Mouse (Mus musculus) v-Abl transformed pro-B cells (cell line): ENCODE data around the gene Crkl.

Experiments
- in situ Hi-C, 2 experiments: fragments of 400-800 bp; cut with MboI; formaldehyde crosslinking; loops; one replicate each; pipeline ENCODE4 v1.15.1; 2025; ENCODE audit not compliant: unreplicated experiment in 2 of 2

The Crkl gene

DNA sequence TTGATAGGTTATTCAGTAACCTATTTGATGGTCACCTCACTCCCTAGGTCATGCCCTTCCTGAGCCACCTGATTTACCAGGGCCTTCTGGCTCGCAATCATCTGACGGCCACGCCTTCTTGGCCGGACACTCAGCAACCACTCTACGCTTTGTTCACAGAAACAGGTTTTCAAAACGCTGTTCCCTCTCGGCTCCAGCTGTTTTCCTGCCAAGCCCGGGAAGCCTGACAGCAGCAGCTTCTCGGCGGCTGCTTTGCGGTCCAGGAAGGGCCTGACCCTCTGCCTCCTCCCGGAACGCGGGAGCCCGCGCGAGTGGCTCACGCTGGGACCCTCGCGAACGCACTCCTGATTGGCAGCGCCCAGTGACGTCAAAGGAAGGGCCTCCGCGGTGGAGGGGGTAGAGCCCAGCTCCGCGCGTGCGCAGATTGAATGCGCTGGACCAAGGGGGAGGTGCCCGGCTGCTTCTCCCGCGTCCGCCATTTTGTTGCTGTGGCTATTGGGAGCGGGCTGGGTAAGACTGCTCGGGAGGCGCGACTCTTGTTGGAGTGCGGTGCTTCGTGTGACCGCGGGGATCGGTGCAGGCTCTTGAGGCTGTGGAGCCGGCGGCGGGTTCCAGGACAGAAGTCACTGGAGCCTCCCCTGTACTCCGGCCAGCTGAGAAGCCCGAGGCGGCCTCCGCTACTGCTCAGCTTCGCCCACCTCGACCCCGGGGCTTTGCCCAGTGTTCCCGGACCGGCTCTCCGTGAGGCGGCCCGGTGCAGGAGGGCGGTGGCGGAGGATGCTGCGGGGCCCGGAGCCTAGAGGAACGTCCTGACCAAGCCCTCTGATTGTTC is at the start of gene Crkl:
Gene Crkl (plus strand): TSS at position 447 of the 832 bp plus-strand sequence.
- in situ Hi-C loops: loop anchor here in 1 of 2 experiments (10.0 kb wide), 1 partner anchor 47 kb away; the partner anchor contains the start of genes Pi4ka and Snap29

GRCm38 (mm10) chr16:17402855-17403254 is 48.9 kb upstream of the Crkl start:
- in situ Hi-C loops: loop anchor here (5.0 to 10.0 kb wide), 3 partner anchors 52 to 129 kb away; partner anchors contain the start of genes Crkl (in 1 of the 2) and Thap7 (in 1 of the 2)

DNA sequence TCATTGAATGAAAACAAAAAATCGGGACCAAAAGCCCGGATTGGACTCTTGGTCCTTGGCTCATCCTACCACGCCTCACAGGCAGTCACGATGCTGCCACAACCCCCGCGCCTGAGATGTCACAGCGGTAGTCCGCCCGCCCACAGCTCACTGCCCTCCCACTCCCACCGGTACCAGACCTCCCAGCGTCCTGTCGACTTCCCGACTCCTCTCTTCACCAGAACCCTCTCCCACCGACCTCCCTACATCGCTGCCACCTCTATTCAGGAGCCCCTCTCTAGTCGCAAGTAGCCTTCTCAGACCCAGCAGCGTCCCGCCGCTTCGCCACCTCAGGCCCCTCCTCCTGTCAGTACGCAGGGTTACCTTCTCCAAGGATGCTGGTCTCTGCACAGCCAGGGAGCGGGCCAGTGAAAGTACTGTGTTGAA is 46.5 kb upstream of the Crkl start:
- in situ Hi-C loops: loop anchor here in 1 of 2 experiments (10.0 kb wide), 1 partner anchor 50 kb away; the partner anchor contains the start of gene Crkl

- in situ Hi-C loops: loop anchor here in 1 of 2 experiments (10.0 kb wide), 1 partner anchor 49 kb away; the partner anchor contains the start of gene Crkl
Observed at GRCm38 (mm10) chr16:17405736-17406443, 45.9 kb upstream of the Crkl start, which contains the start of the genes Snap29 and Pi4ka. Snap29 (plus strand) TSS chr16:17405986. Pi4ka (minus strand) TSS chr16:17406314.

DNA sequence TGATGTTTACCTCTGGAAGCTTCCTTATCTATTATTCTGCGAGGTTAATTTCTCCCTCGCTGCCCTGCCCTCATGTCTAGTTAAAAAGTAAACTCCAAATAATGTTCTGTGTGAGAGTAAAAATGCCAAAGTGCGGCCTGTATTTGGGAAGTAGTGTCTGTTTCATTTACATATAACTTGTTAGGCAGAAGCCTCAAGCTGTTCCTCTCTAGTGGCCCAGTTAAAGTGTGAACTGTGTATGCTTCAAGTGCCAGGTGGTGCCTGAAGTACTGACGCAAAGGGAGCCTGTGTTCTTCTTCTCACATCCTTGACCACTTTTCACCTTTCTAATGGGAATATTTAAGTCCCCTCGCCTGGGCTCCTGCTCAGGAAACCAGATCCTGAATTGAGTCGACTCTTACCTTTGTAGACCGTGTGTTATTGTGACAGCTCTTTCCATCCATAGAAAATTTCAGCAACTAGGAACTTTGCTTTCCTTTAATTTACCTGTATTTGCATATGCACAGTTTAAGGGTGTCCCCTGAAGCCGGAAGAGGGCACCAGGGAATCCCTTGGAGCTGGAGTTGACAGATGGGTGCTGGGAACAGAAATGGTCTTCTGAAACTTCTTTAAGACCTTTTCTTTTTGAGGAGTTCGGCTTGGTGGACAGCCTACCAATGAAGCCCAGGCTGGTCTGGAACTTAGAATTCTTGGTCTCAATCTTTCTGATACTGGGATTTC is 45.1 kb upstream of the Crkl start:
- in situ Hi-C loops: loop anchor here in 1 of 2 experiments (10.0 kb wide), 1 partner anchor 48 kb away; the partner anchor contains the start of gene Crkl

GRCm38 (mm10) chr16:17409046-17409445 is 42.7 kb upstream of the Crkl start:
- in situ Hi-C loops: loop anchor here in 1 of 2 experiments (10.0 kb wide), 1 partner anchor 46 kb away; the partner anchor contains the start of gene Crkl

DNA sequence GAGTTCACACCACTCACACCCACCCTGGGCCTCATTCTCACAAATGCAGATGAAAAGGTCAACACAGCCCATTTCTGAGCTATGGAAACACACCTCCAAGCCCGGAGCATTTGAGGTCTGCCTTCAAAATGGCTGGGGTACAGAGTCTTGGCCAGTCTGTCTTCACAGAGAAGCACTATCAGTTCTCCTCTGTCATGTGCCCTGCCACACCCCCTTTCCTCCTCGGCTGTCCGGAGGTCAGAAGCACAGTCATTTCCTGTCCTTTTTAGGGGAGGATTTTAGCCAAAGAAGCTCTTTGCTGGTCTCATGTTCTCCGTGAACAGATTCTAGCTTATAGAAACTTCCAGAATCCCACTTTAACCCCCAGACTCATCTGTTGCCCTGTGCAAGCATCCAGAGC is 41.6 kb upstream of the Crkl start:
- in situ Hi-C loops: no loop called here

DNA sequence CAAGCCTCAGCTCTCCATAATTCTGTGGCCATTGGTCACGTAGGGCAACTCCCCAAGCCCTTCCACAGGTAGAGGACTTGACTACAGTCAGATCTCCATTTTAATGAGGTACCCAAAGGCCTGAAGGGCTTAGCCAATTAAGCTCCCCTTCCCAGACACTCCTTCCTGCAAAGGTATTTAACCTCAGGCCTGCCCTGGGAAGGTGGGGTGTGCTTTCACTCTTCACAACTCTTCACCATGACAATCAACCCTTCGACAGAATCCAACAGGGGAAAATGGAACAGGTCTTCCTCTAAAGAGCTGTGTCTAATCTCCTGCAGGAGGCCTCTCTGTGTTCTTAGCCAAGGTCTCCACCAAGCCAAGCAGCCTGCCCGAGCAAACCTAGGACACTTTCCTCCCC is 28.8 kb upstream of the Crkl start:
- in situ Hi-C loops: no loop called here

GRCm38 (mm10) chr16:17432576-17432975 is 19.2 kb upstream of the Crkl start:
- in situ Hi-C loops: no loop called here

DNA sequence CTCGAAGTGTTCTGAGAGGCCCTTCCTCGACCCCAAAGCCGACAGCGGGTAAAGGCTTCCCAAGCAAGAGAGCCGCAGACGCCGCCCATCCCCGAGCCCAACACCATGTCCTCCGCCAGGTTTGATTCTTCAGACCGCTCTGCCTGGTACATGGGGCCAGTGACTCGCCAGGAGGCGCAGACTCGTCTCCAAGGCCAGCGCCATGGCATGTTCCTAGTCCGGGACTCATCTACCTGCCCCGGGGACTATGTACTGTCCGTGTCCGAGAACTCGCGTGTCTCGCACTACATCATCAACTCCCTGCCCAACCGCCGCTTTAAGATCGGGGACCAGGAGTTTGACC is 557 bp downstream of the Crkl start:
- in situ Hi-C loops: loop anchor here in 1 of 2 experiments (10.0 kb wide), 1 partner anchor 48 kb away; the partner anchor contains the start of genes Pi4ka and Snap29

DNA sequence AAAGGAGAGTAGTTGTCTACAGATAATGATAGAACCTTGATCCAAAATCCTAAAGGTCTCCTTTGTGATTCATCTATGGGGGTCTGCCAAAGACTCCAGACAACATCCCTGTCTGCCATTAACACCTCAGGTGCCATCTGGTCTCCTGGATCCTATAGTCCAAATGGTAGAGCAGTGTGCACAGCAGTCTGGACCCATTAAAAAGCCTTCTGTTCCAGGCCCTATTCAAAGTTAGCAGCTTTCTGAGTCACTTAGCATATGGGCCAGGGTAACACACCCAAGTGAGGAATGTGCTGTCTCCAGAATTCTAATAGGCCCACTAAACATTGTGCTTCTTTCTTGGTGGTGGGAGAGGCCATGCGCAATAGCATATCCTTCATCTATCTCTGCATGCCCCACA is 5.1 kb downstream of the Crkl start:
- in situ Hi-C loops: loop anchor here in 1 of 2 experiments (10.0 kb wide), 1 partner anchor 52 kb away; the partner anchor contains the start of genes Pi4ka and Snap29

GRCm38 (mm10) chr16:17460254-17460653 is 8.5 kb downstream of the Crkl start:
- in situ Hi-C loops: loop anchor here in 1 of 2 experiments (5.0 kb wide), 1 partner anchor 58 kb away; no protein-coding TSS in a partner anchor

DNA sequence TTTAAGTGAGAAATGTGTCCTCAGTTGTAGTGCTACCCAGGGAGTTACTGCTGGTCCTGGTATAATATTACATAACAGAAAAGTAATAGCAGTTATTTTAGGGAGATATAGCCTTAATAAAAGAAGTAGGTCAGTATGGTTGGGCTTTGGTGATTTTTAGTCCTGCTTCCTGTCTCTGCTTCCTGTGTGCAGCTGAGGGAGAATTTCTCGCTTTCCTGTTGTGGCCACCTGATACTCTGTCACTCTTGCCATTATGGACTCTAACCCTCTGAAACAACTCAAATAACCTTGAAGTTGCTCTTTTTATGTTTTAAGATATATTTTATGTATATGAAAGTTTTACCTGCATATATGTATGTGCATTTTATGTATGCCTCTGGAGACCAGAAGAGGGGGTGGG is 9.8 kb downstream of the Crkl start:
- in situ Hi-C loops: loop anchor here in 1 of 2 experiments (5.0 kb wide), 1 partner anchor 59 kb away; no protein-coding TSS in a partner anchor

DNA sequence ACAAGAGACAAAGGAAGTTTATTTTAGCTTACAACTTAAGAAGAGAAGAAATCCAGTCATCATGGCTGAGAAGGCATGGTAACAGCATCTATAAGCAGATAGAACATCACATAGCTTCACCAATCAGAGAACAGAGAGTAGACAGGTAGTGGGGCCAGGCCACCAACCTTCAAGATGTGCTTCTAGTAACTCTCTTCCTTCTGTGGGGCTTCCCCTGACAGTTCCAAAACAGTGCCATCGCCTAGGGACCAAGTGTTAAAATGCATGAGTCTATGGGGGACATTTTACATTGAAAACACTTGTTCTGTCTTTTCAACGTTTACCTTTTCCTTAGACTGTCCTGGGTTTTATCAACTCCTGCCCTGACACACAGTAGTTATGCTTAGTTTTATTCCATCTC is 11.4 kb downstream of the Crkl start:
- in situ Hi-C loops: loop anchor here in 1 of 2 experiments (5.0 kb wide), 1 partner anchor 61 kb away; no protein-coding TSS in a partner anchor

DNA sequence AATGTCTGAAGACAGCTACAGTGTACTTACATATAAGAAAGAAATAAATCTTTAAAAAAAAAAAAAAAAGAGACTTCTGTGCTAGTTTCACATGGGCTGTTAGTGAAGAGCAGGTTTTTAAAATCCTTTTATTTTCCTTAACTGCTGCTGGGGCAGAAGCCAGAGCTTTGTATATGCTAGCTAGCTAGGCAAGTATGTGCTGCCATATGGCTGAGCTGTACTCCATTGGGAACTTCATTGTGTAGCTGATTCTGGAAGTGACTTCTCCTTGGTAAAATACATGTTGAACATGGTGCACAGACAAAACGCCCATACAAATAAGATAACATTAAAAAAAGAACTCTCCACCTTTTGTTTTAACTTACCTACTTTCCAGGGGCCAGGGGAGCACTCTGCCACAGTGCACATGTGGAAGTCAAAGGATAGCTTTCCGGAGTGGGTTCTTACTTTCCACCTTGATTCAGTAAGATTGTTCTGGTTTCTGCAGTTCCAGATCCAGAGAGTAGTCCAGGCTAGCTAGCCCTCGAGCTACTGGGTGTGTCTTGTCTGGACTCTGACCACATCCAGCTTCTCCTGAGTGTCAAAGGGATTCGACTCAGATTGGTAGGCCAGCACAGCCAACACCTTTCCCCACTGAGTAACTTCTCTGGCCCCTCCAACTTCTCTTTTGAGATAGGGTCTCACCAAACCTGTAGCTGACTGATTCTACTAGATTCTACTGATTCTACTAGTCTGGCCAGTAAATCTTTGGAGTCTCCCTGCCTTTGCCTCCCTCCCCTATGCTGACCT is 15.3 kb downstream of the Crkl start:
- in situ Hi-C loops: no loop called here

GRCm38 (mm10) chr16:17472498-17472897 is 20.7 kb downstream of the Crkl start:
- in situ Hi-C loops: loop anchor here in 1 of 2 experiments (10.0 kb wide), 1 partner anchor 142 kb away; the partner anchor contains the start of gene Smpd4

DNA sequence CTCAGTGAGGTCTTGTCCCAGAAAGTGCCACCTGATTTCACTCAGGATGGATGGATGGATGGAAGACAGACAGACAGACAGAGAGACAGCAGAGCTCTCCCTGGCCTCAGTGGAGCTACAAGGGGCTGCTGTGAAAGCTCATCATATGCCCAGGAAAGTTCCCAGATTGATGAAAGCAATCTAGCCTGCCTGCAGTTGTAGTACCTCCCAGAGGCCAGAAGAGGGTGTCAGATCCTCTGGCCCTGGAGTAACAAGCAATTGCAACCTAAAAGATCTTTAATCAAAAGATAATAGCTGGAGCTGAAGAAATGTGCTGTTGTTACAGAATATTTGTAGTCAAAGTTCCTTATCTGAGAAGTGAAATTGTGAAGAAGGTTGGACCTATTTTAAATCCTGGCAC is 22.3 kb downstream of the Crkl start:
- in situ Hi-C loops: loop anchor here in 1 of 2 experiments (10.0 kb wide), 1 partner anchor 141 kb away; the partner anchor contains the start of gene Smpd4

GRCm38 (mm10) chr16:17474761-17475160 is 23.0 kb downstream of the Crkl start:
- in situ Hi-C loops: loop anchor here in 1 of 2 experiments (10.0 kb wide), 1 partner anchor 140 kb away; the partner anchor contains the start of gene Smpd4

GRCm38 (mm10) chr16:17475326-17475725 is 23.5 kb downstream of the Crkl start:
- in situ Hi-C loops: loop anchor here in 1 of 2 experiments (10.0 kb wide), 1 partner anchor 139 kb away; the partner anchor contains the start of gene Smpd4
